Mouse (Mus musculus): ENCODE data around the gene Dennd1c.

The Dennd1c gene

DNA sequence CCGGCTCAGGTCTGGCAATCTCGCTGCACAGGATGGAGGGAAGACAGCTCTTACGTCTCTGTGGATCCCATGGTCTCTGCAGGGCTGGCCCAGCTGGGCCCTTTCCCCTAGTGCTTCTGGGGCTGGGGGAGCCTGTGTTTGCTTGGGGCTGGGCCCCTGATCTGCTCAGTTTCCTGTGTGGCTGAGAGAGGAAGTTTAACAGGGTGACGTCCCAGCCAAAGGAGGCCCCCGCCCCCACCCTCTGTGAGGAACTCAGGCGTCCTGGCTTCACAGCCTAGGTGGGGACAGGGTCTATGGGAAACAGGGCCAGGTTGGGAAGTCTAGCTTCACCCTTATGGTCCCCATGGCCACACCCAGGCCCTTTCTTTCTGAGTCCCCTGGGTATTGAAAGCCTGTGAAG is at the start of gene Dennd1c:
Gene Dennd1c (minus strand): TSS at position 179 of the 400 bp plus-strand sequence.
- in situ Hi-C loops (cut with MboI; ENCODE audit: low pct_unique_long_range_greater_than_20kb in 1 of 2, low sequenced_read_pairs in 2 of 2, unreplicated experiment in 1 of 2) = no loop called here

DNA sequence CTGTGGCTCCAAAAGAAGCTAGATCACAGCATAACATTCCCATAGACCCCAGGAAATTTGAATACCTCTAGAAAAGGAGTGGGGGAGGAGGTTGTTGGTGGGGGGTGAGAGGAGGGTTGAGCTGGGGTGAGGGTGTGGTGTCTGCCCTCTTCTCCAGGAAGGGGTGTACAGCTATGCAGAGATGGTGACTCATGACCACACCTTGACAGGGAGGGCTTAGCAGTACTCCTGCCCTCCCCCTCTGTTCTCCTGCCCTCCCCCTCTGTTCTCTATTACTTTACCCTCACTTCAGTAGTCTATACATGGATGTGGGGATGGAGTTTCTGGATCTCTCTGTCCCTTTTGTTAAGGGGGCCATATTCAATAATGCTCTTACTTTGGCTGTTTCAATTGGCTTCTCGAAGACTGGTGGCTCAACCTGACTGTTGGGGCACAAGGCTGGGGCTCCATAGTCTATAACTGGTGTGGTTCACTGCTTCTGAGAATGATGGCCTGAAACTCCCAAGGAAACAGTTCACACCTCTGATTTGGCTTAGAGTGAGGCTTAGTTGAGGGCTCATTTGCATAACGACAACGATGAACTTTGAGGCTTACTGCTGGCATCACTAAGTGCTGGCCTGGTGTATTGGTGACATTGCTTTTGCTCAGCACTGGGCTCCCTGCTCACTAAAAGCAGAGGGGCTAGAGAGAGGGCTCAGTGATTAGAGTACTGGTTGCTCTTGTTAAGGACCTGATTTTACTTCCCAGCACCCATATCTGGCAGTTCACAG is 47.7 kb upstream of the Dennd1c start:
- in situ Hi-C loops (cut with MboI; ENCODE audit: low pct_unique_long_range_greater_than_20kb in 1 of 2, low sequenced_read_pairs in 2 of 2, unreplicated experiment in 1 of 2) = no loop called here

DNA sequence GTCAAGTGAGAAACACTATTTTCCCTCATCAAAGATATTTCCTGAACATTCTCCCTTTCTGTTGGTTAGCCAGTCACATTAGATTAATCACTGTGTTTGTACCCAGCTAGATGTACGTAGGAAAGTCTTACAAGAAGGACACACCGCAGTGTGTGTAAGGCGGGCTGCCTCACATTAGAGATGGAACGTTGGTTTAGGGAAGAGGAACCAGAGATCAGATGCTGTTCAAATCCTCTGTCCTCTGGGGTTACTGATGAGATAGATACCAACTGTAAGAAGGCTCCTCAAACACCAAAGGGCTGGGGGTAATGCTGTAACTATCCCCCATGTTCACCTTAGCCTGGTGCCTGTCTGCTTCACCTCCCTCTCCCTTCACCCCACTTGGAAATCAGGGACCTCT is 46.5 kb upstream of the Dennd1c start:
- in situ Hi-C loops (cut with MboI; ENCODE audit: low pct_unique_long_range_greater_than_20kb in 1 of 2, low sequenced_read_pairs in 2 of 2, unreplicated experiment in 1 of 2) = no loop called here

DNA sequence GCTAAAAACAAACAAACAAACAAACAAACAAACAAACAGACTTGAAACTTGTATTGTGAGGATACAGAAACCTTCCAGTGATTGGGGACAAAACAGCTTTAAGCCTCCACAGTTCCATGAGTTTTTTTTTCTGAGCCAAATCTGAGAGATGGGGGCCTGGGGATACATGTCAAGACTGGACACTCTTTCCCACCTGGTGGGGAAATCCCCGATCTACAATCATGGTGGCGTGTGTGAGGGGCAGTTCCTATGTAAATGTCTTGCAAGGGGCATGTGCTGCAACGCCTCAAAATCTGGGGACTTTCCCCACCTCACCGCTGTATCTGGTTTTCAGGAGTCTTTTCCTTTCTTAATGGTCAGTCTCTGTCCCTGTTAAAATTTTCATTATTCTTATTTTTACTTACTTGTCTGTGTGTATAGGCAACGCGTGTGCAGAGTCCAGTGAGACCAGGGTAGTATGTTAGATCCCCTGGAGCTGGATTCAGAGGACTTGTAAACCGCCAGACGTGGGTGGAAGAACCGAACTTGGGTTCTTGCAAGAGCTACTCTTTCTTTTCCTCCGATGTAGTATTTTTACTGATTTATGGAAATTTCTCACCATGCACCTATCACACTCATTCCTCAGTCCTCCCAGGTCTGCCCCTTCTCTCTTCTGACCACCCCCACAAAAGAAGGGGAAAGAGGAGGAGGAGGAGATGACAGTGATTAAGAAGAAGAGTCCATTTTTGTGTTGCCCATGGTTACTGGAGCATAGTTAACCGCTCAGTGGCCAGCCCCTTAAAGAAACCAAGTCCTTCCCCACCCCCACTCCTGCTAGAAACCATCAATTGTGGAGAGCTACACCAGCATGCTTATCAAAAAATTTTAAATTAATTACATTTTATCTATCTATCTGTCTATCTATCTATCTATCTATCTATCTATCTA is 45.1 kb upstream of the Dennd1c start:
- in situ Hi-C loops (cut with MboI; ENCODE audit: low pct_unique_long_range_greater_than_20kb in 1 of 2, low sequenced_read_pairs in 2 of 2, unreplicated experiment in 1 of 2) = no loop called here

DNA sequence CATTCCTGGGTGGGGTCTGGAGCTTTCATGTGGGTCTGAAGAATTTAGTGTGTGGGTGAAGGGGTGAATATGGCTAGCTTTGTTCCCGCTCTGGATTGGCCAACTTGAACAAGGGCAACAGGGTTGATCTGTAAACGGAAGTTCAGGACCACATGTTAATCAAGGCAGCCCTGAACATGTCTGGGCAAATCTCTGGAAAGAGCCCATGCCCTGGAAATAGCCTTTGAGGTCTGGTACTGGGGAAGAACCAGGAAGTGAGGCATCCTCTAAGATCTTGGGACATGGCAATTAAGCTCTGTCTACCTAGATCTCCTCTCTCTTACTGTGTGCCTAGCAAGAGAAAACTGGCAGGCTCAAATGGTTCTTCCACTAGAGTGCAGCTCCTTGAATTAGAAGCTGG is 43.5 kb upstream of the Dennd1c start:
- in situ Hi-C loops (cut with MboI; ENCODE audit: low pct_unique_long_range_greater_than_20kb in 1 of 2, low sequenced_read_pairs in 2 of 2, unreplicated experiment in 1 of 2) = no loop called here

DNA sequence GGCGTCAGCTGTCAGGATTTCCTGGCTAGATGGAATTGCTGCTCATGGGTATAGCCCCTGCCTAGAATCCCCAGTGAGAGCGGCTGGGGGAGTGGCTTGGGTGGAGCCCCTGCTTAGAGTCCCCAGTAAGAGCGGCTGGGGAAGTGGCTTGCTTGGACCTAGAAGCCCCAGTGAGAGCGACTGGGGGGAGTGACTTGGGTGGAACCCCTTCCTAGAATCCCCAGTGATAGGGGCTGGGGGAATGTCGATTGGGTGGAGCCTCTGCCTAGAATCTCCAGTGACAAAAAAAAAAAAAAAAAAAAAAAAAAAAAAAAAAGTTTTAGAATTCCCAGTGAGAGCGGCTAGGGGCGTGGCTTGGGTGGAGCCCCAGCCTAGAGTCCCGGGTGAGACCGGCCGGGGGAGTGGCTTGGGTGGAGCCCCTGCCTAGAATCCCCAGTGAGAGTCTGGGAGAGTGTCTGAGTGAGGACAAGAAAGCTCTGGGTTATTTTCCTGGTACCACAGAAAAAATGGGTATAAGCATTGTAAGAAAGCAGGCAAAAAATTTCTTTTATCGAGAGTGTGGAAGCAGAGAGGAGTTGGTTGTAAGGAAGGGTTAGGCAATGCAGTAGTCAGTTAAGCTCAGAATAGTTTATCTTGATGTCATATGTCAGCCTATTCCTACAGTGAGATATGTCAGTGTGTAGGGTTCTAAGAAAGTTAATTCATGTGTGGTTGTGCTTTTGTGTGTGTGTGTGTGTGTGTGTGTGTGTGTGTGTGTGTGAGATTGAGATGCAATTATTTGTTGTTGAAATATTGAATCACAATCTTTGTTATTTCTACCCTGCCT is 40.4 kb upstream of the Dennd1c start:
- in situ Hi-C loops (cut with MboI; ENCODE audit: low pct_unique_long_range_greater_than_20kb in 1 of 2, low sequenced_read_pairs in 2 of 2, unreplicated experiment in 1 of 2) = no loop called here

DNA sequence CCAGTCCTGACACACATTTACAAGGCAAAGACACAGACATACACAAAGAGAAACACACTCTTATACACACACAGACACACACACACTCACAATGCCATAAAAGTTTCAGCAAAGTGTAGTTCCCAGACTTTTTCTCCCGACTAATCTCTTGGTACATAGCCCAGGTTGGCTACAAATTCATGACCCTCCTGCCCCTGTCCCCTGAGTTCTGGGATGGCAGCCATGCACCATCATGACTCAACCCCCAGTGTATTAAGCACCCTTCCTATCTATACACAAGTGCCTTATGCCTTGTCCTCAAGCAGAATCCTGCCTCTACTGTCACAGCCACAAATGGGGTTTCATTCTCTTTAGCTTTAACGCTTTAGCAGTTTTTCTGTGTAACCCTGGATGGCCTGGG is 38.5 kb upstream of the Dennd1c start:
- in situ Hi-C loops (cut with MboI; ENCODE audit: low pct_unique_long_range_greater_than_20kb in 1 of 2, low sequenced_read_pairs in 2 of 2, unreplicated experiment in 1 of 2) = no loop called here

DNA sequence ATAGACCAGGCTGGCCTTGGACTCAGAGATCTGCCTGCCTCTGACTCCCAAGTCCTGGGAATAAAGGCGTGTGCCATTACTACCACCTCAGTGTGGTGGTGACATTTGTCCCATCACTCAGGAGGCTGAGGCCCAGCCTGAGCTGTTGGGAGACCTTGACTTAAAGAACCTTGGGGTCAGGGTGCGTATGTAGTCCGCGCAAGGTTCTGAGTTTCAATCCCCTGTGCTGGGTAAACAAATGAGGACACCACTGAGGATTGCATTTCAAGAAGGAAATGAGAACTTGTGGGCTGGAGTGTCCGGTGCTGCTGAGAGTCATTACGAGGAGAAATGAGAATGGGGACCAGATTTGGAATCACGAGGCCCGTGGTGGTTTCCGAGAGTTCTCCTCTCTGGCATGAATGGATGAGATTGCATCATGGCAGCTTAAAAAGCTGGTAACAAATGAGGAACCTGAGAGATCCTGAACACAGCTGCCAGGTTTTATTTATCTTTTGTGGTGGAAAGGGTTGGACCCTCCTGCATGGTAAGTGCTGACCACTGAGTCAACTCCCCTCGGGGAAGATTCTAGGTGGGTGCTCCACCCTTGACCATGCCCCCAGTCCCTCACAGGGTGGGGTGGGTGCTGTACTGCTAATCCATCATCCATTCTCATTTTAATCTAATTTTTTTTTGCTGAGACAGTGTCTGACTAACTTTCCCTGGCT is 34.6 kb upstream of the Dennd1c start:
- in situ Hi-C loops (cut with MboI; ENCODE audit: low pct_unique_long_range_greater_than_20kb in 1 of 2, low sequenced_read_pairs in 2 of 2, unreplicated experiment in 1 of 2) = no loop called here

DNA sequence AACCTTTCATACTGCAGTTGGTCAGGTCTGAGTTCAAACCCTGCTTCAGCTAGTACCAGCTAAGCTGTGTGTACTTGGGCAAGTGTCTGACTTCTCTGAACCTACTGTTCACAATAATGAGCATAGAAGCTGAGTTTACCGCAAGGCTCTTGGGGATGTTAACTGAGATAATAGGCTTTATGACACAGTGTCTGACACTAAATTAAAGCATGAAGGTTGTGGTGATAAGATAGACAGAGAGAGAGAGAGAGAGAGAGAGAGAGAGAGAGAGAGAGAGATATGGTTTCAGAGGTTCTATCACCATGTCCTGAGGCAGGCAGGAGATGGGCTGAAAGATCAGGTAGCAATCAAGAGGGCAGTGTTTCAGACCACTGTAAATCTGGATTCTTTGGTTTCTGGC is 31.7 kb upstream of the Dennd1c start:
- in situ Hi-C loops (cut with MboI; ENCODE audit: low pct_unique_long_range_greater_than_20kb in 1 of 2, low sequenced_read_pairs in 2 of 2, unreplicated experiment in 1 of 2) = no loop called here

DNA sequence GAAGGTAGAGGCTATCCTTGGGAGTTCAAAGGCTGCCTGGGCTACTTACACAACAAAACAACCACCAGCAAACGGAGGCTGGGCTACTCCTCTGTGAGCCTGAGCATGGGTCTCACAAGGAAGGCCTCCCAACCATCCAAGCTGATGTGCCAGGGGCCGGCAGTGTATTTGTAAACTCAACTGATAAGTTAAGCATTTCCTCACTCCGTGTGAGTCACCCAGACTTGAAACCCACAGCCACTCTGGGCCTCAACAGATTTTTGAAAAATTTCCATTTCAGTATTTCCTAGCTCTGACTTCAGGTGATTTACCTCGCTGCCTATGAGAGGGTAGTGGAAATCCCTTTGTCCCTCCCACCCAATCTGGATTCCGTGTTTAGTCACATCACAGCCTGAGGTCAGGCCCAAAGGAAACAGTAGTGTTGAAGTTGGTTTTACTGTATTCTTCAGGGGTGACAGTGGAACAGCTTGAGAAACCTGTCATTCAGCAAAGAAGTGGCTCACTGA is 30.4 kb upstream of the Dennd1c start:
- in situ Hi-C loops (cut with MboI; ENCODE audit: low pct_unique_long_range_greater_than_20kb in 1 of 2, low sequenced_read_pairs in 2 of 2, unreplicated experiment in 1 of 2) = no loop called here

DNA sequence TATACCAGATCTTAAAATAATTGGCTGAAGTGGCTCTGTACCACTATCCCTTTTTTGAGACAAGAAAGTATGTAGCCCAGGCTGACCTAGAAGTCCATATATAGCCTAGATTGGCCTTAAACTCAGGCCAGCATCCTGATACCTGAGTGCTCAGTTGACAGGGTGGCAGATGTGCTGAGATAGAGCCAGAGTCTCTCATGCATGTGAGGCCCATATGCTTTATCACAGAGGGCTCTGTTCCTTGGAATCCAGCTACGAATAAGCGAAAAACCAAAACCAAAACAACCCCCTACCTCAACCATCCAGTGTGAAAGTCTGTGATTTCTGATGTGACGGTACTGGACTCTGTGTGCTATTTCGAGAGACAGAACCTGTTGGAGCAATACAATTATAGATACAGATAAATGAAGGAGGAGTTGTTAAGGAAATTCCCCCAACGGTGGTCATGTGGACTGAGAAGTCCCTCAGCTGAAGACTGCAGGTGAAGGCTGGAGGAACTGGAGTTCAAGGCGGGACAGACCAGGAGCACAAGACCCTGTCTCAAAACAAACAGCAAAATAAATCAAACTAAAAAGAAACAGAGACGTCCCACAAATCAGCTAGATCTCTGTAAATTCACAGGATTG is 29.8 kb upstream of the Dennd1c start:
- in situ Hi-C loops (cut with MboI; ENCODE audit: low pct_unique_long_range_greater_than_20kb in 1 of 2, low sequenced_read_pairs in 2 of 2, unreplicated experiment in 1 of 2) = no loop called here

DNA sequence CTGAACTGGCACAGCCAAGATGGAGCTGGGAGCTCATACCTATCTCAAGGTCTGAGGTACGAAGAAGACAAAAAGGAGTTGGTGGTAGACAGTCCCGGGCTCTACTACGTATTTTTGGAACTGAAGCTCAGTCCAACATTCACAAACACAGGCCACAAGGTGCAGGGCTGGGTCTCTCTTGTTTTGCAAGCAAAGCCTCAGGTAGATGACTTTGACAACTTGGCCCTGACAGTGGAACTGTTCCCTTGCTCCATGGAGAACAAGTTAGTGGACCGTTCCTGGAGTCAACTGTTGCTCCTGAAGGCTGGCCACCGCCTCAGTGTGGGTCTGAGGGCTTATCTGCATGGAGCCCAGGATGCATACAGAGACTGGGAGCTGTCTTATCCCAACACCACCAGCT is 28.8 kb upstream of the Dennd1c start:
- in situ Hi-C loops (cut with MboI; ENCODE audit: low pct_unique_long_range_greater_than_20kb in 1 of 2, low sequenced_read_pairs in 2 of 2, unreplicated experiment in 1 of 2) = no loop called here

DNA sequence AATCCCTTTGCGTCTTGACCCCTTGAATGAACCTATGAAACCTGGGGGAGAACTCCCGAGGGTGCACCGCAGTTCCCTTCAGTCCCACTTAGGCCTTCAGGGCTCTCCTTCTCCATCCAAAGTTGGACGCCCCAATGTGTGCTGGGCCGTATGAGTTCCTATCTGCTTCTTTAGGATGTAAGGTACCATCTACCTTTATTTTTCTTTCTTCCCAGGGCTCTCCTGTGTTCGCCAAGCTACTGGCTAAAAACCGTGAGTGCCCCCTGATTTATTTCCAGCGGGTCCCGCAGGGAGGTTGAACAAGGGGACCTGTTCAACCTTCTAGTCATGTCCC is 27.7 kb upstream of the Dennd1c start:
- in situ Hi-C loops (cut with MboI; ENCODE audit: low pct_unique_long_range_greater_than_20kb in 1 of 2, low sequenced_read_pairs in 2 of 2, unreplicated experiment in 1 of 2) = no loop called here

DNA sequence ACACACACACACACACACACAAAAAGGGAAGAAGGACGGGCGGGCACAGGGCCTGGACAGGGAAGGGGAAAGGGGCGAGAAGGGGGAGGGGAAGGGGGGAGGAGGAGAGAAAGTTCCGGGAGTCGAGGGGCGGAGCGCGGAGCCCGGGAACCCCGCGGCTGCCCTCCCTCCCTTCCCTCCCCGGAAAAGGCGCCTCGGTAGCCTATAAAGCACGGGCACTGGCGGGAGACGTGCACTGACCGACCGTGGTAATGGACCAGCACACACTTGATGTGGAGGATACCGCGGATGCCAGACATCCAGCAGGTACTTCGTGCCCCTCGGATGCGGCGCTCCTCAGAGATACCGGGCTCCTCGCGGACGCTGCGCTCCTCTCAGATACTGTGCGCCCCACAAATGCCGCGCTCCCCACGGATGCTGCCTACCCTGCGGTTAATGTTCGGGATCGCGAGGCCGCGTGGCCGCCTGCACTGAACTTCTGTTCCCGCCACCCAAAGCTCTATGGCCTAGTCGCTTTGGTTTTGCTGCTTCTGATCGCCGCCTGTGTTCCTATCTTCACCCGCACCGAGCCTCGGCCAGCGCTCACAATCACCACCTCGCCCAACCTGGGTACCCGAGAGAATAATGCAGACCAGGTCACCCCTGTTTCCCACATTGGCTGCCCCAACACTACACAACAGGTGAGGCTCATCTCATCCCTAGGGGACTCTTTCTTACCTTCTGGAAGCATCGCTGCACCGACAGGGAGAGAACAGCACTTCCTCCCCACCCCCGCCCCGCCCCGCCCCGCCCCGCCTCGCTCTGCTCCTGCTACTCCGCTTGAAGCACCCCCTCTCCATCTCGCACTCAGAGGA is 27.1 kb upstream of the Dennd1c start, which contains the start of gene Tnfsf9:
Gene Tnfsf9 (plus strand): TSS at position 145 of the 854 bp plus-strand sequence.
- in situ Hi-C loops (cut with MboI; ENCODE audit: low pct_unique_long_range_greater_than_20kb in 1 of 2, low sequenced_read_pairs in 2 of 2, unreplicated experiment in 1 of 2) = no loop called here

DNA sequence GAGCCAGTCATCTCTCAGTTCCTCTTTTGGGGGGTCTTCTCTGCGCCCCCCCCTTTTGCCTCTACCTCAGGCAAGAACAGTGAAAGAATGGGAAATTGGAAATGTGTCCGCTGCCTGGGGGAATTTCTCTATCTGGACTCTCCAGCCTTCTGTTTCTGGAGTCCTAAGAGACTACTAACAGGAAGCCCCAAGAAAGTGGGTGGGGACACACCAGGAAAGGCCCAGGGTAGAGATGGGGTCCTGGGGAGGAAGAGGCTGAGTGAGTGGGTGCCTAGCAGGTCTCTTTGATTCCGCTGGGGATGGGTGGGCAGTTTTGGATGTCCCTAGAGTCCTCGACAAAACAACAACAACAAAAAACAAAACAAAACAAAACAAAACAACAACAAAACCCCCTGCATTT is 26.2 kb upstream of the Dennd1c start:
- in situ Hi-C loops (cut with MboI; ENCODE audit: low pct_unique_long_range_greater_than_20kb in 1 of 2, low sequenced_read_pairs in 2 of 2, unreplicated experiment in 1 of 2) = no loop called here

DNA sequence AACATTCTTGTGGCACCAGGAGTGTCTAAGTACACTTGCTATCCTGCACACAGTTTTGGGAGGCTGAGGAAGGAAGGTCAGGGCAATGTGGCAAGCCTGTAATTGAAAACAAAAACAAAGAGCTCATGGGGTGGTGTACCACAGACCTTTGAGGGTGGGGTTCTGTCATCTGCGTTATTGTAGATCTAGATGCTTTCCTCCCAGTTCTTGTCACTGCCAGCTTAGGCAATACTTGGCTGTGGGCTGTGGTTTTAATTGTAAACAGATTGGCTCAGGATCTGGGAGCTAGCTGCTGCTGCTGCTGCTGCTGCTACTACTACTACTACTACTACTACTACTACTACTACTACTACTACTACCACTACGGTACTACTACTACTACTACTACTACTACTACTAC is 24.0 kb upstream of the Dennd1c start:
- in situ Hi-C loops (cut with MboI; ENCODE audit: low pct_unique_long_range_greater_than_20kb in 1 of 2, low sequenced_read_pairs in 2 of 2, unreplicated experiment in 1 of 2) = no loop called here

Measured in mouse embryonic stem cell (cell line).